Mouse (Mus musculus) forebrain, embryonic 13.5 days (tissue): ENCODE measurements at regions not wholly inside any gene's neighbourhood (a gene's known extent, or its start where the extent isn't known, plus 50 kb on each side); places are given as distances from the start of the nearest gene placed in this dataset.
"Not testable (repeated sequence)": the region's sequence is repeated elsewhere in the genome, so short reads cannot be mapped to it uniquely, and the experiment has no call there.

Source experiments
- ATAC-seq: fragments of 200-750 bp; cut with Nextera tagmentation; 2 replicates; pipeline ENCODE4 v1.8.0; 2017
- H3K27ac ChIP-seq: fragments of 300-500 bp; sonication (generic); 2 replicates; pipeline ENCODE4 v1.5.1; 2015; ENCODE audit warnings: inconsistent platforms, mild to moderate bottlenecking, moderate library complexity
- H3K27me3 ChIP-seq: fragments of 300-500 bp; sonication (generic); 2 replicates; pipeline ENCODE4 v1.6.1; 2015; ENCODE audit warnings: mild to moderate bottlenecking, inconsistent platforms
- H3K36me3 ChIP-seq: fragments of 300-500 bp; sonication (generic); 2 replicates; pipeline ENCODE4 v1.6.1; 2015; ENCODE audit warnings: mild to moderate bottlenecking, inconsistent platforms; ENCODE audit not compliant: poor library complexity, severe bottlenecking
- H3K4me1 ChIP-seq: fragments of 300-500 bp; sonication (generic); 2 replicates; pipeline ENCODE4 v1.6.1; 2015; ENCODE audit warnings: inconsistent platforms
- H3K4me2 ChIP-seq: fragments of 300-500 bp; sonication (generic); 2 replicates; pipeline ENCODE4 v1.6.1; 2015; ENCODE audit warnings: inconsistent platforms, mild to moderate bottlenecking, moderate library complexity
- H3K4me3 ChIP-seq: fragments of 300-500 bp; sonication (generic); 2 replicates; pipeline ENCODE4 v1.5.1; 2015; ENCODE audit warnings: mild to moderate bottlenecking, inconsistent platforms
- H3K9ac ChIP-seq: fragments of 300-500 bp; sonication (generic); 2 replicates; pipeline ENCODE4 v1.6.1; 2015; ENCODE audit warnings: mild to moderate bottlenecking, inconsistent platforms
- H3K9me3 ChIP-seq: fragments of 300-500 bp; sonication (generic); replicated peaks from 2 replicates; pipeline ENCODE4 v1.6.1; 2016; ENCODE audit warnings: inconsistent platforms
- WGBS: fragments of 180-500 bp; shearing (Covaris S2); methylation state at CpG from one replicate; pipeline ENCODE4 v1.1.7; 2015; 5-methylcytosine and 5-hydroxymethylcytosine counted together

DNA sequence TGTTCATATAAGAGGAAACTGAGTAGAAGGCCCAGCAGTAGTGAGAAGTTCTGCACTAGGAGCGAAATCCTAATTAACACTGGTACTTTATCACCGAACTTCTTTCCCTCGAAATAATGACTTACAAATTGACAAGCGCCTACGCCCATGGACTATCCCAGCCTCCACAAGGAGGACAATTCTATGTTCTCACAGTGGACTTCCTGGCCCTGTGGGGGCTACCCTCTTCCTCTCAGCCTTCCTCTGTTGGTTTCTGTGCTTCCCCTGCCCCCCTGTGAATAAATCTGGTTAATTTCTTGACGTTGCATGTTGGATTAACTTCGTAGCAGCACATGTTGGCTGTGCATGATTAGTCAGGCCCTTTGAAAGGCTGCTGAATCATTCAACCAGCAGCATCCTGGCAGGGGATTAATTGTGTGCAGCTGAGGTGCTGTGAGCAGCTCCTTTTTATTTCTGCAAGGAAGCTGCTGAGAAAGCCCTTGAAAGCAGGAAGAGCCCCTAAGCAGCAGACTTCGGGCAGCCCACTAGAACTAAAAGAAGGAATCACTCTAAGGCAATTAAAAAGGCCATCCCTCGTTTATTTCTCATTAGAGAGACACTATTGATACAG lies 117.4 kb downstream of the Pmp22 start:
- Histone ChIP-seq H3K4me1 (peaks cover 28% of the 10 kb centered on the region), H3K9me3 (no peaks in the 10 kb centered on the region), H3K4me3 (no peak overlapping the region), H3K9ac (no peak overlapping the region), H3K27me3 (no peaks in the 10 kb centered on the region), H3K36me3 (no peaks in the 10 kb centered on the region), H3K4me2 (no peak overlapping the region), H3K27ac (0 out of 2 replicates have a peak overlapping the region, but pooled peaks have one; percentile 40)
- WGBS = 15% methylated on average over 9 of the region's 9 CpGs
- ATAC-seq = peak; percentile 38; the same call in 1 of the 2 replicates

DNA sequence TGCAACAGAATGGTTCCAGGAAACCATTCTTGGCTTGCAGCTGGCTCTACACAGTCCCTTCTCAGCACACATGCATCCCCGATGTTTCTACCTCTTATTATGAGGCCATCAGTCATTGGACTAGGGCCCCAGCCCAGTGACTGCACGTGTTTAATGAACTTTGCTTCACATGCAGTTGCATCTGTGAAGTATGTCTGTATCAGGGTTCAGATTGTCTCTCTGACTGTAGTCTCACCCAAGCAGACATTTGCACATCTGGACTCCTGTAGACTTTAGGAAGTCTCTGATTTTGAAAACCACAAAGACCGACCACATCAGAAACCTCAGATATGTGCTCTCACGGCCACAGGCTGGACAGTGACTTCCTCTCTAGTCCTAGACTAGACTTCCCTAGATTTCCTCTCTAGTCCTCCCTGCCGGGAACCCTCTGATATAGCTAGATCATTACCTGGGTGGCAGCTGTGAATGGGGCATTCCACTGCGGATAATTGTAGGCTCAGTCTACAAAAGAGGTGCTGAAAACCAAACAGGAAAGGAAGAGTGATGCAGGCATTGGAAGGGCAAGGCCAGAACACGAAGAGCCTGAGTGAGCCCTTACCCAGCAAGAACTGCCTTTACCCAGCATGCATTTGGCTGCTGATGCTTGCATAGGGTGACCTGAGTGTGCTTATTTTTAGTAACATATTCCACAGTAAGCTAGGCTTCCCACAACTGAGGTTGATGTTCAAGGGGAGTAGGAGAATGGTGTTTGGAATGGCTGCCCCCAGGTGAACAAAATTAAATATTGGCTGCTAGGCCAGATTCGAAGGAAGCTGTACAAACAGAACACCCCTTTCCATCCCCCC lies 123.5 kb downstream of the Pmp22 start:
- Histone ChIP-seq H3K36me3 (no peaks in the 10 kb centered on the region), H3K4me3 (no peak overlapping the region), H3K9ac (no peak overlapping the region), H3K4me1 (peaks cover 16% of the 10 kb centered on the region), H3K4me2 (no peak overlapping the region), H3K27me3 (0 out of 2 replicates have a peak, but pooled peaks cover 2% of the 10 kb centered on the region), H3K9me3 (no peaks in the 10 kb centered on the region), H3K27ac (no peak overlapping the region)
- ATAC-seq = no peak
- 86% methylated on average over 8 of the region's 8 CpGs for WGBS

GRCm38 (mm10) chr11:63252968-63253602 lies 124.3 kb downstream of the Pmp22 start:
- H3K4me3 ChIP-seq = no peak overlapping the region
- no peak overlapping the region for H3K27ac ChIP-seq
- peaks cover 16% of the 10 kb centered on the region for H3K4me1 ChIP-seq
- no peaks in the 10 kb centered on the region for H3K36me3 ChIP-seq
- H3K9me3 ChIP-seq = no peaks in the 10 kb centered on the region
- 61% methylated on average over 5 of the region's 5 CpGs for WGBS
- no peak overlapping the region for H3K9ac ChIP-seq
- ATAC-seq = no peak; the same call in 1 of the 2 replicates
- 0 out of 2 replicates have a peak, but pooled peaks cover 2% of the 10 kb centered on the region for H3K27me3 ChIP-seq
- no peak overlapping the region for H3K4me2 ChIP-seq

DNA sequence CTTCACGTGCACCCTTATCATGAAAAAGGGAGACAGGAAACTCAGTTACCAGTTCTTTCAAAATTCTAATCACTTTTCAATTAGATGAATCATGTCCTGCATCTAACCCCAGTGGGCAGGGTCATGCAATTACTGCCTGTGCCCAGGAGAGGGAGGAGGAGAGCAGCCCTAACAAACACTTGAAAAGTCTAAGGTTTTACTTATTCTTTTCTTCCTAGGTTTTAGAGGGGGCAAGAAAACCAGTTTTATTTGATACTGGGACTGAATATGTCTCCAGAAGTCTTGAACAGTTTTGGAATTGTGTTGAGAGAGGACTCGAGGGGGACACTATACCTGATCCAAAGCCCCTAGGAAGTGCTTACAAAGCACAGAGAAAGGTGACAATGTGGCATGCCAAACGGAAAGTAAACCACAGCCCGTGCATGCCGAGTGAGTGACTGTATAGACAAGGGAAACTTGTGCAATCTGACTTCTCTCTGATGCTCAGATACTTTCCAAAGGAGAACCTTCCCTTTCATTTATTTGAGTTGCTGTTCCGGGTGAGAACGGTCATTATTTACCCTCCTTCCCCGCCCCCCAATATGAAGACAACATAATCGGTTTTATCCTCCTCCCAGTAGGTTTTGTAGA lies 135.8 kb downstream of the Pmp22 start:
- no peak overlapping the region for H3K4me3 ChIP-seq
- H3K4me2 ChIP-seq = no peak overlapping the region
- H3K36me3 ChIP-seq = no peaks in the 10 kb centered on the region
- 0 out of 2 replicates have a peak, but pooled peaks cover 8% of the 10 kb centered on the region for H3K27me3 ChIP-seq
- ATAC-seq = no peak
- H3K9me3 ChIP-seq = no peaks in the 10 kb centered on the region
- no peaks in the 10 kb centered on the region; the same call in 1 of the 2 replicates for H3K4me1 ChIP-seq
- no peak overlapping the region for H3K9ac ChIP-seq
- 47% methylated on average over 9 of the region's 9 CpGs for WGBS
- no peak overlapping the region for H3K27ac ChIP-seq

- H3K4me1 ChIP-seq, H3K4me2 ChIP-seq, H3K36me3 ChIP-seq, H3K9ac ChIP-seq, H3K4me3 ChIP-seq, H3K27me3 ChIP-seq, H3K9me3 ChIP-seq, H3K27ac ChIP-seq, ATAC-seq: not testable (repeated sequence)
- WGBS = 76% methylated on average over 2 of the region's 2 CpGs
Observed at GRCm38 (mm10) chr11:63266290-63266689, 137.5 kb downstream of the Pmp22 start.

DNA sequence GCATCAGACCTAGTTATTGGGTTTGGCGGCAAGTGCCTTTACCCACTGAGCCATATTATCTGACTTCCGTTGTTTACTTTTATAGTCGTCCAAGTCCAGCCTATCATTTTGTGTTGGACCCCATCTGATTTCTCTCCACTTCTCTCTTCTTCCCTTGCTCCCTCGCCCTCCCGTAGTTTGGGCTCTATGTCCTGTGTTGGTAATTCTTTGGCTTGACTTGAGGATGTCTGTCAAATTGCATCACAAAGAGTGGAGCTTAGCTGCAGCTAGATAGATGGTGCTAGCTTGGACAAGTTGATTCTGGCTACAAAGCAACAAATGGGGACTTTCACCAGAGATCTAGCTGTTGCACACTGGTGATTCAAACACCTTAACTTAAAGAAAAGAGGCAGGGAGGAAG lies 147.9 kb downstream of the Pmp22 start:
- no peak overlapping the region for H3K27ac ChIP-seq
- no peaks in the 10 kb centered on the region for H3K9me3 ChIP-seq
- ATAC-seq = no peak
- no peaks in the 10 kb centered on the region for H3K4me1 ChIP-seq
- no peak overlapping the region for H3K4me3 ChIP-seq
- H3K9ac ChIP-seq = no peak overlapping the region
- WGBS = 88% methylated on average over 5 of the region's 5 CpGs
- no peak overlapping the region for H3K4me2 ChIP-seq
- no peaks in the 10 kb centered on the region for H3K36me3 ChIP-seq
- no peaks in the 10 kb centered on the region for H3K27me3 ChIP-seq

DNA sequence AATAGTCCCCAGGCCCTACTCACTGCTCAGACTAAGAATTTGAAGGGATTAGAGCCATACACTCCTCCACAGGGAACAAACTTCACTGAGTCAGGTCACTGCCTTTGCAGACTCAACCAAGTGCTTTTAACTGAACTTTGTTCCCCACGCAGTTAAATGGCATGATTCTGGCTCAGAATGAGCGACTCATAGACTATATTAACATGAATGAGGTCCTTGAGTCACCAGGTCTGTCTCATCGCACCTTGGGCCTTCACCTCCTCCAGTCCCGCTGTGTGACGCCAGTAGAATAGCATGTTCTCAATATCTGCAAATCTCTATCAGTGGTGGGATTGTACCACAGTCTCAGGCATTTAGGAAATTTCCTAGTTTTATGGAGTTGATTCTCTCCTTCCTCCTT lies 153.1 kb downstream of the Pmp22 start:
- 93% methylated on average over 5 of the region's 5 CpGs for WGBS
- H3K27ac ChIP-seq = no peak overlapping the region

GRCm38 (mm10) chr11:63282541-63282940 lies 153.8 kb downstream of the Pmp22 start:
- no peaks in the 10 kb centered on the region for H3K27me3 ChIP-seq
- no peaks in the 10 kb centered on the region for H3K36me3 ChIP-seq
- no peaks in the 10 kb centered on the region for H3K4me1 ChIP-seq
- H3K9ac ChIP-seq = no peak overlapping the region
- no peak overlapping the region for H3K4me3 ChIP-seq
- H3K9me3 ChIP-seq = no peaks in the 10 kb centered on the region
- ATAC-seq = no peak
- WGBS = 90% methylated on average over 10 of the region's 10 CpGs
- no peak overlapping the region for H3K27ac ChIP-seq
- H3K4me2 ChIP-seq = no peak overlapping the region

More for the DNA sequence above, 153.1 kb downstream of the Pmp22 start:
- no peak for ATAC-seq
- Histone ChIP-seq H3K27me3 (no peaks in the 10 kb centered on the region), H3K4me2 (no peak overlapping the region), H3K36me3 (no peaks in the 10 kb centered on the region), H3K9ac (no peak overlapping the region), H3K4me3 (no peak overlapping the region), H3K9me3 (no peaks in the 10 kb centered on the region), H3K4me1 (no peaks in the 10 kb centered on the region)

- Histone ChIP-seq H3K27me3 (no peaks in the 10 kb centered on the region), H3K9ac (no peak overlapping the region), H3K4me3 (no peak overlapping the region), H3K4me2 (no peak overlapping the region), H3K36me3 (no peaks in the 10 kb centered on the region), H3K27ac (no peak overlapping the region), H3K4me1 (no peaks in the 10 kb centered on the region), H3K9me3 (no peaks in the 10 kb centered on the region)
- WGBS = 60% methylated on average over 2 of the region's 2 CpGs
- ATAC-seq = no peak
Observed at GRCm38 (mm10) chr11:63286026-63286425, 157.2 kb downstream of the Pmp22 start.

DNA sequence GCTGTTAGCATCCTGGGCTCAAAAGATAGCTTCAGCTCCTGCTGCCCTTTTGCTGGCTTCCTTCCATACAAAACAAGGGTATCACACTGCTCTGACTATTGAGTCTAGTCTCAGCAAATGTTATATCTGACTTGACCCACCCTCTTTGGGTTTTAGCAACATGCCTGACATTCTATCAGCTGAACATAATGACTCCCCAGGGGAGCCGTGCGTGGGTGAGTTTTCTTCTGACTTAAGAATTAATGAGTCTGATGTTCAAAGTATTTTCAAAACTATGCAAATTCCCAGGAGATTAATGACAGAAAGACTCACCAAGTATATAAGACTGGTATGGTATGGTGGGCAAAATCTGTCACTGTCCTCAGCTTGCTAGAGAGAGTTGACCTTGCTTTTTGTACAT lies 159.0 kb downstream of the Pmp22 start:
- H3K36me3 ChIP-seq = no peaks in the 10 kb centered on the region
- no peaks in the 10 kb centered on the region for H3K9me3 ChIP-seq
- no peaks in the 10 kb centered on the region for H3K4me1 ChIP-seq
- no peak overlapping the region for H3K4me2 ChIP-seq
- H3K27me3 ChIP-seq = no peaks in the 10 kb centered on the region
- ATAC-seq = no peak
- WGBS = 39% methylated on average over 2 of the region's 2 CpGs
- H3K9ac ChIP-seq = no peak overlapping the region
- H3K4me3 ChIP-seq = no peak overlapping the region
- H3K27ac ChIP-seq = no peak overlapping the region

DNA sequence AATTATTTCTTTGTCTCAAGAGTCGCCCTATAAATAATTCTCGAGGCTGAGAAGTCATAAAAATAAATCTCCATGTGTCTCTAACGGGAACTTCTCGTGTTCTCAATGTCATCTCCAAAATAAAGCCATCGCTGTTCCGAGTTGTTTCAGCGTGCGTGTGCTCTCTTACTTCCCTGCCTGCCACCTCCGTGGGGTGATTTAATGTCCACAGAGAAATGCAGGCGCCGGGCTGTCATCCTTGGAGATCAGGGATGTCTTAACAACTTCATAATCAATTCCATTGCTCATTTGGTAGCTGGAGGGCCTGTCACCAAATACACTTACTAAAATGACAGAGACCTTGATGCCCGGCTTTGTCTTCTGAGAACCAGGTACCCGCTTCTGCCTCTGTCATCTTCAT lies 161.8 kb downstream of the Pmp22 start:
- whole genome bisulfite sequencing = 91% methylated on average over 13 of the region's 13 CpGs
- Histone ChIP-seq H3K27me3 (no peaks in the 10 kb centered on the region), H3K9me3 (no peaks in the 10 kb centered on the region), H3K4me2 (no peak overlapping the region), H3K4me1 (no peaks in the 10 kb centered on the region), H3K9ac (no peak overlapping the region), H3K4me3 (no peak overlapping the region), H3K36me3 (no peaks in the 10 kb centered on the region), H3K27ac (no peak overlapping the region)
- ATAC-seq = no peak

DNA sequence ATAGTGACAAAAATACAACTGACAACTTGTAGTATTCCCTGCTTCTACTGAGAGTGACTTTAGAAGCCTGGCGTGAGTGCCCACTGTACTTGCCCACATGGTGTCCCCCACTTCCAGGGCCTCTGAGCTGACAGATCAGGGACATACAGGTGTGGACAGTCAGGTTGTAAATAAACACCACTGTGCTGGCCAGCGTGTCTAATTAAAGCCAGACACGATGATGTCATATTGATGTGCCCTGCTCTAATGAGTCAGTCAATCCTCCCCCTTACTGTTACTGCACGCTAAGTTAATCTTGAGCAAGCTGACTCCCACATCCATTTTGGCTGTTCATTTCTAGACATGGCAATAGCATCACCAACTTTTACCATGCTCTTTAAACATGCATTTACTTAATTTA lies 164.7 kb downstream of the Pmp22 start:
- ATAC-seq = no peak
- H3K4me3 ChIP-seq = no peak overlapping the region
- H3K27me3 ChIP-seq = no peaks in the 10 kb centered on the region
- no peaks in the 10 kb centered on the region for H3K36me3 ChIP-seq
- H3K9me3 ChIP-seq = no peaks in the 10 kb centered on the region
- WGBS = 81% methylated on average over 4 of the region's 4 CpGs
- H3K4me1 ChIP-seq = no peaks in the 10 kb centered on the region
- no peak overlapping the region for H3K27ac ChIP-seq
- H3K9ac ChIP-seq = no peak overlapping the region
- no peak overlapping the region for H3K4me2 ChIP-seq
